Mouse (Mus musculus): ENCODE measurements around the gene Nuak1. TPM values are rescaled to one million over a fixed set of nuclear protein-coding genes. Genes with fewer than 3 reads are reported as not detected.
A peak's percentile ranks its signal among the peaks of the same experiment; 100 is the strongest.

The Nuak1 gene
- polyA plus RNA-seq, 1 experiment from 2014 or later = 3.6 TPM

DNA sequence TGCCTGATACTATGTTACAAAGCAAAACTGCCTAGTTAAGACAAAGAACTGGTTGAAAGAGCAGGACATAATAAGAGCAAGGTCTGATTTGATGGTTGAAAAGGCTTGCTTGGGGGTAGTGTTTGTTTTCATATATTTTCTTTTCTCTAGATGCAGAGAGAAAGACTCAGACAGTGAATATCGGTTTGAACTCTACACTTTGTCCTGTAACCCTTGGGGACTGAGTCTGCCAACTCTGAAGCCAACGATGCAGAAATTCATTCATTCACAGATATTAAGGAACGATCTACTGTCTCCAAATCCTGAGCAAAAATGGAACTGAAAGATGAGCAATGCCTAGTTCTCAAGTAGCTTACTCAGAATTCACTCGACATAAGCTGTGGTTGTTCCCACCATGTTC lies 39.7 kb upstream of the Nuak1 start:
- no peaks in the 10 kb centered on the region for H3K9me3 ChIP-seq (ENCODE audit: low read length)
- peak overlapping the region; percentile 88 for H3K27ac ChIP-seq (ENCODE audit: low read length)
- 47% methylated on average over 4 of the region's 4 CpGs for WGBS

DNA sequence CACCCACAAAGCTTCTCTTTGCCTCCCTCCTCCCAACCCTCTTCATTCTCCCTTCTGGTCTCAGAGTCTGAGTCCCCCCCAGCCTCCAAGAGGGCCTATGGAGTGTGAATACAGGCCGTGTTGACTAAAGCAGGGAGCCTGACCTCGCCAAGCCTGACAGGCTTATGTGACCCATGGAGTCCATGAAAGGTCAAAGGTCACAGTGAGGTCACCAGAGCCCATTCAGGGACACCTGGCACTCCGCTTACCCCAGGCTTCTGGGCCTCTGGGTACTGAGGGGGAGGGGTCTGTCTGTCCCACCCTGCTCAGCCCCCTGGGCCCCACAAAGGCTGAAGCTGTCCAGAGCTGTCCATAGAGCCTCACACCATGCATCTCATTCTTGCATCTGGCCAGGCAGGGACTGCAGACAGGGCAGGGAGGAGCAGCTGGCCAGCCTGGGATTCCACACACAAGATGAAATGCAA lies 37.2 kb upstream of the Nuak1 start:
- Histone ChIP-seq H3K27ac (ENCODE audit: low read length) (no peak overlapping the region), H3K9ac (replicated peaks; ENCODE audit: low read length) (no peak overlapping the region), H3K4me3 (ENCODE audit: low read length) (no peak overlapping the region), H3K36me3 (ENCODE audit: insufficient read depth, low read length) (no peaks in the 10 kb centered on the region), H3K4me2 (replicated peaks; ENCODE audit: low read depth, low read length) (no peak overlapping the region), H3K9me3 (ENCODE audit: low read length) (no peaks in the 10 kb centered on the region), H3K4me1 (ENCODE audit: insufficient read depth, low read length) (peaks cover 38% of the 10 kb centered on the region), H3K27me3 (ENCODE audit: insufficient read depth, low read length) (no peaks in the 10 kb centered on the region)
- WGBS = 26% methylated on average over 3 of the region's 3 CpGs
- no peak for ATAC-seq (ENCODE audit: low FRiP score, low TSS enrichment)

More for the DNA sequence above, 39.7 kb upstream of the Nuak1 start:
- H3K27me3 ChIP-seq (ENCODE audit: insufficient read depth, low read length) = no peaks in the 10 kb centered on the region
- H3K36me3 ChIP-seq (ENCODE audit: insufficient read depth, low read length) = no peaks in the 10 kb centered on the region
- 0 out of 2 replicates have a peak overlapping the region, but pooled peaks have one; percentile 19 for H3K4me2 ChIP-seq (replicated peaks; ENCODE audit: low read depth, low read length)
- no peak for ATAC-seq (ENCODE audit: low FRiP score, low TSS enrichment)
- H3K9ac ChIP-seq (replicated peaks; ENCODE audit: low read length) = no peak overlapping the region
- peaks cover 38% of the 10 kb centered on the region for H3K4me1 ChIP-seq (ENCODE audit: insufficient read depth, low read length)
- no peak overlapping the region for H3K4me3 ChIP-seq (ENCODE audit: low read length)

DNA sequence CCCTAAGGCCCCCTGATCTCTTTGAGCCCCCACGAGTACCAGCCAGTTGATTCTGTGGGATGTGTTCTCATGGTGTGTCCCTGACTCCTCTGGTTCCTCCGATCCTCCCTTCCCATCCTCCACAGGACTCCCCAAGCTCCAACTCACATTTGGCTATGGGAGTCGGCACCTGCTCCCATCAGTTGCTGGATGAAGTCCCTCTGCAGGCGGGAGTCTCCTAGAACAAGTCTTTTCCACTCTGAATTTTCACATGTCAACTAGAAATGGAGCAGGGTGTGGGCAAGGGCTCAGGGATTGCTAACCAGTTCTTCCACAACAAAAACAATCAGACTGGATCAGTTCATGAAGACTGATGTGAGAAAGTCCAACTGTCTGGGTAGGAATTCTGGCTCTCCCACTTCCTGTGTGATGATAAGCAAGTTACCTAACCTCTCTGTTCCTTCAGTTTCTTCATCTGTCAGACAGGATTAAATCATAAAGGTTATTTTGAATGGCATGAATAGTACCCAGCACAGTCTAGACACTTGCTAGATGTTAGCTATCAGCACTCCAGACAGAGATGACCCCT lies 36.7 kb upstream of the Nuak1 start:
- 72% methylated on average over 4 of the region's 4 CpGs for WGBS

DNA sequence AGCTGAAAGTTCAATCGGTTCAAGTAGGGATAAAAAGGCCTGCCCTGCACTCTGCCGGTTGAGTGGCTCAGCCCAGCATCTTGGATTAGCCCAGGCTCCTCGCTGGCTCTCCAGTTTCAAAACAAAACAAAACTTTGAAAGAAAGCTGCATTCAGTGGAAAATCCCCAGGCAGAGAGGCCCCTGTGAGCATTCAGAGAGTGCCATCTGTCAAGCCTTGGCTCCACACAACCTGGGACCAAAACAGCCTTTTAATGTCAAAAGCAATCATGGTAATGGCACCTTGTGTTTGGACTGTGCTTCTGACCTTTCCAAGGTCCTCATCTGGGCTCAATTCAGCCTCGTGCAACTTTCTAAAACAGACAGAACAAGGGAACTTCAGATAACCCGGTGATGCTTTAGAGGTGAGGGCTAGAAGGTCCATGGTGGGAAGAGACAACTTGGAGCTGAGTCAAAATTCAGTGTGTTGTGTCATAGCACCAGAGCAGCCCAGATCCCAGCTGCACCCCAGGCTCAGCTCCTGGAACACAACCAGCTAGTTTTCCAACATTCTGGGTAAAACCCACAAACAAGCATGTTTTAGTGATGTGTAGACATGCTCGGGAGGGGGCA lies 27.3 kb upstream of the Nuak1 start:
- H3K4me2 ChIP-seq (replicated peaks; ENCODE audit: low read depth, low read length) = no peak overlapping the region
- ATAC-seq (ENCODE audit: low FRiP score, low TSS enrichment) = peak; percentile 27; the same call in 1 of the 2 replicates
- H3K4me3 ChIP-seq (ENCODE audit: low read length) = no peak overlapping the region
- 0 out of 2 replicates have a peak overlapping the region, but pooled peaks have one; percentile 17 for H3K27ac ChIP-seq (ENCODE audit: low read length)
- H3K4me1 ChIP-seq (ENCODE audit: insufficient read depth, low read length) = no peaks in the 10 kb centered on the region
- no peaks in the 10 kb centered on the region for H3K27me3 ChIP-seq (ENCODE audit: insufficient read depth, low read length)
- no peaks in the 10 kb centered on the region for H3K36me3 ChIP-seq (ENCODE audit: insufficient read depth, low read length)
- H3K9ac ChIP-seq (replicated peaks; ENCODE audit: low read length) = no peak overlapping the region
- WGBS = 33% methylated on average over 6 of the region's 6 CpGs
- no peaks in the 10 kb centered on the region for H3K9me3 ChIP-seq (ENCODE audit: low read length)

More for the DNA sequence above, 36.7 kb upstream of the Nuak1 start:
- ATAC-seq (ENCODE audit: low FRiP score, low TSS enrichment) = no peak
- Histone ChIP-seq H3K4me2 (replicated peaks; ENCODE audit: low read depth, low read length) (no peak overlapping the region), H3K9ac (replicated peaks; ENCODE audit: low read length) (no peak overlapping the region), H3K27ac (ENCODE audit: low read length) (no peak overlapping the region), H3K36me3 (ENCODE audit: insufficient read depth, low read length) (no peaks in the 10 kb centered on the region), H3K4me1 (ENCODE audit: insufficient read depth, low read length) (peaks cover 37% of the 10 kb centered on the region), H3K9me3 (ENCODE audit: low read length) (no peaks in the 10 kb centered on the region), H3K27me3 (ENCODE audit: insufficient read depth, low read length) (no peaks in the 10 kb centered on the region), H3K4me3 (ENCODE audit: low read length) (no peak overlapping the region)

DNA sequence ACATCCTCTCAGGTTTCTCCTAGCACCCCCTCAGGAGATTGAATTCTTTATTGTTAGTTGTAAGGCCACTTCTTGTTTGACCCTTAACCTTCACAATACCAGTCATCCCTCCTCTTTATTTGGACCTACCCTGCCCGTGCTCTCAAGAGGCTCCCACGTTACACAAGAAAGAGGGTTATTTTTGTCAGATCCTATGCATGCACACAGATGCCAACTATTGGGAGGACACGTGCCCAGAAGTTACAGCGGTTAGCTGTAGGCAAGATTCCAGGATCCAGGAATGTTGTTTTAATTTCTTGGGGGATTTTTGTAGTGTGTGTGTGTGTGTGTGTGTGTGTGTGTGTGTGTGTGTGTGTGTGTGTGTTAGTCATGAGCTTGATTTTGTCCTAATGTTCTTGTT lies 25.1 kb upstream of the Nuak1 start:
- H3K4me1 ChIP-seq (ENCODE audit: insufficient read depth, low read length) = no peaks in the 10 kb centered on the region
- H3K4me3 ChIP-seq (ENCODE audit: low read length) = no peak overlapping the region
- H3K36me3 ChIP-seq (ENCODE audit: insufficient read depth, low read length) = no peaks in the 10 kb centered on the region
- no peak overlapping the region for H3K4me2 ChIP-seq (replicated peaks; ENCODE audit: low read depth, low read length)
- 58% methylated on average over 4 of the region's 4 CpGs for WGBS
- H3K9me3 ChIP-seq (ENCODE audit: low read length) = no peaks in the 10 kb centered on the region
- H3K27ac ChIP-seq (ENCODE audit: low read length) = no peak overlapping the region
- no peak for ATAC-seq (ENCODE audit: low FRiP score, low TSS enrichment)
- H3K27me3 ChIP-seq (ENCODE audit: insufficient read depth, low read length) = no peaks in the 10 kb centered on the region
- no peak overlapping the region for H3K9ac ChIP-seq (replicated peaks; ENCODE audit: low read length)

DNA sequence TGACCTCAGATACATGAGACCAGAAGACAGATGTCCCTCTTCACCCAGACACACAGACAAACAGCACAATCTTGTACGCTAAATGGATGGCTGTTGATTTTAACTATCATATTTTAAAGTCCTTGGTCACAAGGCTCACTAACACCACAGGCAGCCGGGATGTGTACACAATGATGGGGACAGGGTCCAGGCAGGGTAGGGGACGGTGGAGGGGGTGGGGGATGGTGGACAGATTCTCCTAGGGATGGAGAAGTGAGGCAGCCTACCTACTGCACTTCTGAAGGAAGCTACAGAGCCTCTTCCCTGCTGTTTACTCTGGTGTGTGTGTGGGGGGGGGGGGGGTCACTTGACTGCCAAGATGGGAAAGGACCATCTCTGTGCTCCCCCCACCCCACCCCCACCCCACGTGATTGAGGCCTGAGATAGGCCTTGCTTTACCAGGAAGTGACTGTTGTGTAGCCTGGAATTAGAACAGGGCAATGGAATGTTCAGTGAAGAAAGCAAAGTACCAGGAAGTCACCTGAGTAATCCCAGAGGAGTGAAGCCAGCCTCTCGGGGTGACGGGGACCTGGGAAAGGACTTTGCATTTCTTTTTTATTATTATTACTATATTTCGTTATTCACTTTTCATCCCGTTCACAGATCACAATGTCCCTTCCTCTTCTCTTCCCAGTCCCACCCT lies 20.2 kb upstream of the Nuak1 start:
- Histone ChIP-seq H3K4me2 (replicated peaks; ENCODE audit: low read depth, low read length) (no peak overlapping the region), H3K9ac (replicated peaks; ENCODE audit: low read length) (no peak overlapping the region), H3K9me3 (ENCODE audit: low read length) (no peaks in the 10 kb centered on the region), H3K36me3 (ENCODE audit: insufficient read depth, low read length) (no peaks in the 10 kb centered on the region), H3K27me3 (ENCODE audit: insufficient read depth, low read length) (no peaks in the 10 kb centered on the region), H3K4me1 (ENCODE audit: insufficient read depth, low read length) (0 out of 2 replicates have a peak, but pooled peaks cover 3% of the 10 kb centered on the region), H3K4me3 (ENCODE audit: low read length) (no peak overlapping the region), H3K27ac (ENCODE audit: low read length) (no peak overlapping the region)
- no peak for ATAC-seq (ENCODE audit: low FRiP score, low TSS enrichment)
- 64% methylated on average over 8 of the region's 8 CpGs for WGBS

DNA sequence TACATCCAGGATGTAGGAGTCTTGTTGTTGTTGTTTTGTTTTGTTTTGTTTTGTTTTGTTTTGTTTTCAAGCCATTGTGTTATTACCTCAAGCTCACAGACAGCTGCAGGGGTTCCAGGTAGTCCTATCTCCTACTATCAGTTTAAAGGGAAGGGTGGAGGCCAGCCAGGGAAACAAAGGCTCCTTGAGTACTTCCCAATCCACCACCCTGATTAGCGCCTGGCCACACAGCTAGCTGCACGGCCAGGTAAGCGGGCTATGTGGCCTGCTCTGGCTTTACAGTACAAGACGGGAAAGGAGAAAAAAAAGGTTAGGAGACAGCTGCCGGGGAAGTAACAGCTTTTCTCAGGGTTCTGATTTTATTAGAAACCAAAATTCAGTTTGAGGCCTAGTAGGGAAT lies 17.7 kb upstream of the Nuak1 start:
- H3K4me2 ChIP-seq (replicated peaks; ENCODE audit: low read depth, low read length) = no peak overlapping the region
- no peaks in the 10 kb centered on the region for H3K36me3 ChIP-seq (ENCODE audit: insufficient read depth, low read length)
- no peaks in the 10 kb centered on the region for H3K27me3 ChIP-seq (ENCODE audit: insufficient read depth, low read length)
- no peak overlapping the region for H3K27ac ChIP-seq (ENCODE audit: low read length)
- no peak for ATAC-seq (ENCODE audit: low FRiP score, low TSS enrichment)
- H3K9ac ChIP-seq (replicated peaks; ENCODE audit: low read length) = no peak overlapping the region
- no peak overlapping the region for H3K4me3 ChIP-seq (ENCODE audit: low read length)
- 0 out of 2 replicates have a peak, but pooled peaks cover 3% of the 10 kb centered on the region for H3K4me1 ChIP-seq (ENCODE audit: insufficient read depth, low read length)
- WGBS = 86% methylated on average over 5 of the region's 5 CpGs
- no peaks in the 10 kb centered on the region for H3K9me3 ChIP-seq (ENCODE audit: low read length)

DNA sequence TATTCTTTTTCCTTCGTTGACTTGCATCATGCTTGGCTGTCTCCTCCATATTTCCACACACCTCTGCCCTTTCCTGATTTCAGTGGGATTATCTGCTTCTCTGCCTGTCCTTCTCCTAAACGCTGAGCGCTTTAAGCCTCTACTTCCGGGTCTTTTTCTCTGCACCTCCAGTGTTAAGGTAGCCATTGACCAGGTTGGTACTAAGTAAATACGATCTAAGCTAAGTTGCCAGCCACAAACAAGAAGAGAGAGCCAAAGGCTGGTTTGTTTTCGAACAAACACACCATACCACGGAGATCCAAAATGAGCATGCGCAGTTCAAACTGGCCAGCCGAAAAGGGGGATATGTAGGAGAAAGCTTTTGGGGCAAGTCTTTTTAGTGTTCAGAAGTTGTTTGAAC lies 17.1 kb upstream of the Nuak1 start:
- no peaks in the 10 kb centered on the region for H3K9me3 ChIP-seq (ENCODE audit: low read length)
- H3K9ac ChIP-seq (replicated peaks; ENCODE audit: low read length) = no peak overlapping the region
- no peak overlapping the region for H3K4me2 ChIP-seq (replicated peaks; ENCODE audit: low read depth, low read length)
- 0 out of 2 replicates have a peak, but pooled peaks cover 3% of the 10 kb centered on the region for H3K4me1 ChIP-seq (ENCODE audit: insufficient read depth, low read length)
- H3K27ac ChIP-seq (ENCODE audit: low read length) = no peak overlapping the region
- H3K27me3 ChIP-seq (ENCODE audit: insufficient read depth, low read length) = no peaks in the 10 kb centered on the region
- ATAC-seq (ENCODE audit: low FRiP score, low TSS enrichment) = no peak
- 86% methylated on average over 9 of the region's 9 CpGs for WGBS
- no peaks in the 10 kb centered on the region for H3K36me3 ChIP-seq (ENCODE audit: insufficient read depth, low read length)
- no peak overlapping the region for H3K4me3 ChIP-seq (ENCODE audit: low read length)

DNA sequence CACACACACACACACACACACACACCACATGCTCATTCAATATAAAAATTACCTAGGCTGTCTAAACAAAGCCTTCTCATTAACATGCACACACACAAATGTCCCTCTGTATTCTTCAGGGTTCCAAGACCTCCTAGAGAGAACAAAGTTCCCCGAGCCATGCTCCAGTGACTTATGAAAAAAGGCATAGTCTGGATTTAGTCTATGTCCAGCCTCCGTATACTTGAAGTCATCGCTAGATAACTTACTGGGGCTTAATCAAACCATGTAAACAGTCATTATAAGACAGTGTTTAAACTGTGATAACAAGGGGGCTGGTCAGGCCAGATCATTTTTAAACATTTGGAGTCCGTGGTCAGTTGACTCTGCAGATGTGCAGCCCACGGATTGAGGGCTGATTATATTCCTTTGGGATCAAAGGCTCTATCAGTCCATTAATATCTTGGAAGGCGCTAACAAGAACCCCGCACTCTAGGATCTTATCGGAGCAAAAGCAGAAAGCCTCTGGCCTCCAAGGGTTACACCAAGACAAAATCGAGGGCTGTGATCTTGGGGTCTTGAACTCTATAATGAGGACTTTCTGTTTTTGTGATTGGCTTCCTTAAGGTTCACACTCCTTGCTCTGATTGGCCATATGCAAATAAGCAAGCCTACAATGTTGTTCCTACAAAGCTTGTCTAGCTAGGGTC lies 16.4 kb upstream of the Nuak1 start:
- WGBS = 32% methylated on average over 9 of the region's 9 CpGs
- no peak overlapping the region for H3K9ac ChIP-seq (replicated peaks; ENCODE audit: low read length)
- ATAC-seq (ENCODE audit: low FRiP score, low TSS enrichment) = peak; percentile 70; the same call in 1 of the 2 replicates
- H3K27me3 ChIP-seq (ENCODE audit: insufficient read depth, low read length) = no peaks in the 10 kb centered on the region
- H3K27ac ChIP-seq (ENCODE audit: low read length) = no peak overlapping the region
- H3K4me1 ChIP-seq (ENCODE audit: insufficient read depth, low read length) = 0 out of 2 replicates have a peak, but pooled peaks cover 3% of the 10 kb centered on the region
- no peak overlapping the region for H3K4me2 ChIP-seq (replicated peaks; ENCODE audit: low read depth, low read length)
- H3K36me3 ChIP-seq (ENCODE audit: insufficient read depth, low read length) = no peaks in the 10 kb centered on the region
- H3K4me3 ChIP-seq (ENCODE audit: low read length) = no peak overlapping the region
- no peaks in the 10 kb centered on the region for H3K9me3 ChIP-seq (ENCODE audit: low read length)
